Mouse (Mus musculus) bone marrow, adult 2 months (tissue): ENCODE data around the gene Pts.

ENCODE experiments used
- CTCF ChIP-seq: fragments of 200-500 bp; IDR thresholded peaks from 2 replicates; pipeline ENCODE4 v1.5.1; 2011; ENCODE audit warnings: low read length, control low read depth; ENCODE audit not compliant: control insufficient read depth, insufficient read depth
- POLR2A ChIP-seq: fragments of 200-500 bp; IDR thresholded peaks from 2 replicates; pipeline ENCODE4 v1.6.1; 2011; ENCODE audit warnings: low read depth, mild to moderate bottlenecking, control low read depth, low read length, borderline replicate concordance; ENCODE audit not compliant: control insufficient read depth

- TF ChIP-seq CTCF (no peak), POLR2A (no peak)
Observed at GRCm38 (mm10) chr9:50496151-50496505, 32.4 kb downstream of the Pts start.
